Mouse (Mus musculus) testis, postnatal 14 days (tissue): ENCODE measurements around the gene Defb45.

Experiments used
- DNase-seq: peaks from one replicate; pipeline ENCODE4 v3.0.0; 2021; ENCODE audit warnings: low spot score

The Defb45 gene

DNA sequence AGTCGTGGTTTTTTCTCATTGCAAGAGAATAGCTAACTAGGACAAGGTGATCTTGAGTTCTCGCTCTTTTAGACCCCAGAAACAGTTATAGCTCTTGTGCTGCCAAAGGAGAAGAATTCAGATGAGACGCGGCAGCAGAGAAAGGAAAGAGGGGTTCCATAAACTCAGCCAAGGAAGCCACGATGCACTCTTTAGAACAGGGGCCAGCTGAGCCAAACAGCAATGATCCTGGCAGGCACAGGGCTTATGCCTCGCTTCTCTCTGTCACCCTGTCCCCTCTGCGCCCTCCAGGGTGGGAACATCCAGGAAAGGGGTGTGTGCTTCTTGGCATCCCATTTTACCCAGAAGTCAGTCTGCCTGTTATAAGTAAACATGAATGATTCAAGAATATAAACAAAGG lies at the start of gene Defb45:
Gene Defb45 (minus strand): TSS at position 101 of the 400 bp plus-strand sequence.
- DNase-seq: no peak

DNA sequence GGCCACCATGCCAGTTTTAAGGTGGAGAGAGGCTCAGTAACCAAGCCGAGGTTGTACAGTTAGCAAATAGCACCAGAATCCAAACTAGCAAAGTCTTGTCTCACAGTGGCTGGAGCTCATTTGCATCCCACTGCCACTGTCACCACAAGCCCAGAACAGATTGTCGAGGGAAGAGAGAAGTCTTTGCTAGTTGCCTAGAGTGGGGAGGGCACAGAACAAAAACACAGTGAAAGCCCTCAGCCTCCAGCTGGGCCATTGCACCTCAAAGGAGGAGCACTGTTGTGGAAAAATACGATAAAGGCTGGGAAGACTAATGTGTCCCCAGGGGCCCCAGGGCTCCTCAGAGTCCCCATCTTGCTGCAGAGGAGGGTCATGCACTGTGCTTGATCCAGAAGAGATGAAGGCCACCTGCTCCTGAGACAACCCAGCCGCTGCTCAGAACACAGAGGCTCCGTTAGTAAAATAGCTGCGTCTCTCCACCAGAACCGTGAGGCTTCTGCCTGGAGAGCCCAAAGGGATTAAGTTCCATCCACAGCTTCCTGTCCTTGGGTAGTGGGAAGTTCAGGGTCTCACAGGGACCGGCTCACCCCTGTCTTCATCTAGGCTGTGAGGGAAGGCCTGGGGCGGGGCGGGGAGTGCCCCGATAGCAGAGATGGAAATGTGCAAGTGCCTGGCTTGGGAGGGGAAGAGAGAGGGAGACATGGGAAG lies 40.4 kb upstream of the Defb45 start:
- peak; percentile 73 for DNase-seq

DNA sequence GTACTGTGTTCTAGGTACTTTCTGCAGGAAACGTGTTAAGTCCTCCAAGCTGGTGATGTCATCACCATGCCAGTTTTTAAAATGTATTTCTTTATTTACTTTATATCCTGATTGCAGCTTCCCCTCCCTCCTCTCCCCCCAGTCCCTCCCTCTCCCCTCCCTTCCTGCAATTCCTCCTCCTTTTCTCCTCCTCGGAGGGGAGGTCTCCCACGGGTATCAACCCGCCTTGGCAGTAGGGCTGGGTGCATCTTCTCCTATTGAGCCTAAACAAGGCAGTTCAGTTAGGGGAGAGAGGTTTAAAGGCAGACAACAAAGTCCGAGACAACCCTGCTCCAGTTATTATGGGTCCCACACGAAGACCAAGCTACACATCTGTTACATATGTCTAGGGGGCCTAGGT lies 39.7 kb upstream of the Defb45 start:
- DNase-seq: no peak

DNA sequence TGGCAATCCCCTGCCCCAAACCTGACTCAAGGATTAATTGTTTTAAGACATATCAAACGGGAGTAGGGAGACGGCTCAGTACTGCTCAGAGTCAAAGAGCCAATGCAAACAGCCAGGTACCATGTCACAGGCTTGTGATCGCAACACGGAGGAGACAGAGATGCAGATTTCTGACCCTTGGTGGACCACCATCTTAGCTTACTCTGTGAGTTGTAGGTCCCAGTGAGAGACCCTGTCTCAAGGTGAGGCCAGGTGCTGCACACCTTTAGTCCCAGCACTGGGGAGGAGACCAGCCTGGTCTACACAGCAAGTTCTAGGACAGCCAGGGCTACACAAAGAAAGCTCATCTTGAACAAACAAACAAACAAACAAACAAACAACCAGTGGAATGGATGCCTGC lies 38.2 kb upstream of the Defb45 start:
- DNase-seq: no peak

DNA sequence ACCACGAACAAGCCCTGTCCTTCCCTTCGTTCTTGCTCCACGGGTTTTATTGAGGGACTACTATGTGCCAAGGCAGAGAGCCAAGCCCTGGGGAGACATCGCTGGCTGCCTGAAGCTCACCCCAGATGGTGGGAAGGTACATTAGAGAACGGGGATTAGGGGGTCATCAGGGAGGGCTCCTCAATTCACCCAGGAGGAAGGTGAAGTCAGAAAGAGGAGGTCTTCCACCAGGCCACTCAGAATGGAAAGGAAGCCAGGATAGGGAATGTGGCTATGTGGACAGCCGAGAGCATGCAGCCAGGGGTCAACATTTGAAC lies 37.8 kb upstream of the Defb45 start:
- no peak for DNase-seq

DNA sequence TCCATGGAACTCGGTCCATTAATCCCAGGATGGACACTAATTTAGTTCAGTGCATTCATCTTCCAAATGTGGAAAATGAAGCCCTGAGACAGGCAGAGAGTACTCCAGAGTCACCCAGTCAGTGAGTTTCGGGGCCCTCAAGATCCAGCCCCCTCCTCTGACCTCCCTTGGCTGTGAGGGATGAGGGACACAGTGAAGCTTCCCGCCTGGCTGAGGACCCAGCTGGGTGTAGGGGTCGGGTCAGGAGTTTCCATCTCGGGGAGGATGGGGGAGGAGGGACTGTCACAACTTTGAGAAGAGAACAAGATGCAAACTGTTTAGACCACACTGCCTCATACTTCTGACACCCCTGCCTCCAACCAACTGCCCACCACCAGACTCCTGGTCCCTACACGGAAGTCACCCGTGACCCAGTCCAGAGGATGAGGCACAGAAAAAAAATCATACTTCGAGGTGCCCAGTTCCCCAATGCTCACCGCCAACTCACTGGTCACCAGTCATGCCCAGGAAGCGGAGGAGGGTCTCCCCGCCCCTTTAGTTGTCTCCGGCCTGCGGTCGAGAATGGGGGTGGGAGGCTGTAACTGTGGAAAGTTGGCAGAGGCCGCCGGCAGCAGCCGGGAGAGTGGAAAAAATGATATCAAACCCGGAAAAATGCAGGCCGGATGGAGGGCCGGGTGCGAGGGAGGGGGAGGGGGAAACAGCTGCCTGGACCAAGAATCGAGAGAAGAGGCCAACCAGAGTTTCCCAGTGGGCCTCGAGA lies 37.2 kb upstream of the Defb45 start:
- DNase-seq: peak; percentile 59

DNA sequence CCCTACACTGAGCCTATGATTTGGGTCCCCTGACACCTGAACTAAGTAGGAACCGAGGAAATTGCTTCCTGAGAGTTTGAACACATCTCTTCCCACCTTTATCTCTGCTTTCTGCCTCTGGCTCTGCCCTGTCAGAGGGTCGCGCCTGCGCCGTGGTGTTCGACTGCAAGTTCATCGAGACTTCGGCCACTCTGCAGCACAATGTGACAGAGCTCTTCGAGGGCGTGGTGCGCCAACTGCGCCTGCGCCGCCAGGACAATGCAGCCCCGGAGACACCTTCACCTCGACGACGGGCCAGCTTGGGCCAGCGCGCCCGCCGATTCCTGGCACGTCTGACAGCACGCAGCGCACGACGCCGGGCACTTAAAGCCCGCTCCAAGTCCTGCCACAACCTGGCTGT lies 35.1 kb upstream of the Defb45 start:
- DNase-seq: peak; percentile 34

DNA sequence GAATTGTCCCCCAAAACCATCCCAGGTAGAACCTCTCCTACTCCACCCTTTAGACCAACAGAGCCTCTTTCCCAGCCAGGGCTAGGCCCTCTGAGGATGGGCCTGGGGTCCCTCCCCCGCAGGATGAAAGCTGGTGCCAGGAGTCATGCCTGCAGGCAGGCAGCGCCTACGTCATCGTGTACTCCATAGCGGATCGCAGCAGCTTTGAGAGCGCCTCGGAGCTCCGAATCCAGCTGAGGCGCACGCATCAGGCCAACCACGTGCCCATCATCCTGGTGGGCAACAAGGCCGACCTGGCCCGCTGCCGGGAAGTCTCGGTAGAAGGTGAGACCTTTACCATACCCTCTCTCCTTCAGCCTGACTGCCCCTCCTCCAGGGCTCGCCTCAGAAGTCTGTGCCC lies 34.1 kb upstream of the Defb45 start:
- DNase-seq: peak; percentile 23

DNA sequence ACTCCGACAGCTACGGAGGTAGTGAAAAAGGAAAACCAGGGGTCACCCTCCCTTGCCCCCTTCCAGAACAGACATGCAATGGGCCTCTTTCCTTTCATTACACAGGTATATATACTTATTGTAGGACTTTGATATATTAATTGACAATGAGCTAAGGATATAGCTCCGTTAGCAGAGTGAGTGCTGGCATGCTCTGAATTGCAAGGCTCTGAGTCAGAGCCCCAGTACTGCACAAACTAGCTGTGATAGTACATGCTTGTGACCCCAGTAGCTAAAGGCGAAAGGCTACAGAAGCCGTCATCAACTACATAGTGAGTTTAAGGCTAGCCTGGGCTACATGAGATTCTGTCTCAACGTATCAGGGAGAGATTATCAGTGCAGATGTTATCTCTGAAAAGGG lies 30.7 kb upstream of the Defb45 start:
- DNase-seq: no peak

DNA sequence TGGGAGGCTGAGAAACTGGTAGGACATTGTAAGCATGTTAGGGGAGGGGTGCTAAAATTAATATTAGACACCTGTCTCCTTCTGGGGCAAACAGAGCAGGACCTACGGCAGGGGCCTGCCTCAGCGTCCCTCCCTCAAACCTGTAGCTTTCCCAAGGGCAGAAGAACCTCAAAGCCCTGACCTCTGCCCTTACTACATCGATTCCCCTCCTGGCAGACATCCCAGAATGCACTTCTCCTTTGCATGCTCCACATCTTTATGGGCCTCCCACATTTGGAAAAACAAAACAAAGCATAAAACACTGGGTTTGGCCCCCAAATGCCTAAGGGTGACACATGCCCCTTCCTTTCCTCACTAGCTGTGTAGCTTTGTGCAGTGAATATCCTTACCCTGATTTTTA lies 30.0 kb upstream of the Defb45 start:
- DNase-seq: no peak

DNA sequence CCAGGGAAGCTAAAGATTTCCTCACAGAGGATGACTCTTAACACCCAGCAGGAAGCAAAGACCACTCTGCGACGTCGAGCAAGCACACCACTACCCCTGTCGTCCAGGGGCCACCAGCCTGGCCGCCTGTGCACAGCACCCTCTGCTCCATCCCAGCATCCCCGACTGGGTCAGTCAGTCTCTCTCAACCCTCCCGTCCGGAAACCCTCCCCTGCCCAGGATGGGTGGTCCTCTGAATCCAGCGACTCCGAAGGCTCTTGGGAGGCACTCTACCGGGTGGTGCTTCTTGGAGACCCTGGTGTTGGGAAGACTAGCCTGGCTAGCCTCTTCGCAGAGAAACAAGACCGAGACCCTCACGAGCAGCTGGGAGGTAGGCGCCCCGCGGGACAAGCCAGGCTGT lies 28.9 kb upstream of the Defb45 start:
- no peak for DNase-seq

DNA sequence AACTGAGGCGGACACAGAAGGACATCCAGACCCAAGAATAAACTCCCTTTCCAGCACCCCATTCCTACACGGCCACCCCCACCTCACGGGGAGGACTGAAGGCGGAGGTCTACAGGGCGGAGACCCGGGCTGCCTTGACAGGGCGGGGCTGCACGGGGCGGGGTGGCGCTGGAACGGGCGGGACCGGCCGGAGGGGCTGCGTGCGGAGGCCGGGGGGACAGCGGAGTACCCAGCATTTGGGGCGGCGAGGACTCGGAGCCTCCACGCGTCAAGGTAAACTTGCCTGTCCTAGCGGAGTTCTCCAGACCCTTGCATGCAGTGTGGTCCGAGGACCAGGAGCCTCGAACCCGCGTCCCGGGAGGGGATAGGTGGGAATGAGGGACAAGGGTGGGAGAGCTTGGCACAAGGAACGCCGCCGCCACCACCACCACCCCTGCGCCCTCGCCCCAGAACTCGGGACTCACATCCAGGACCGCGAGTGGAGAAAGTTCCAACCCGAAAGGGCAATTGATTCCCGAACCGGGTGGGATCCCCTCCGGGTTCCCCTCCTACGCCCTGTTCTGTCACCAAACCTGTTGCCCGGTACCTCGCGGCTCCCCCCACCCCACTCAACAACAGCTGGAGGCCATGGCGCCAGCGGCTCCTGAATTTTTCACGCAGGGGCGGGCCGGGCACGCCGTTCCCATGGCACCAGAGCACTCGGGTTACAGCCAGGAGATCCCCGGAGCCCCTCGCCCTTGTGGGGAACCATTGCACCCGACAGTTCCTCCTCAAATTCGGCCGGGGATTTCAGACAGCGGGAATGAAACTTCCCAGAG lies 27.8 kb upstream of the Defb45 start, which contains the start of gene Rem1:
Gene Rem1 (plus strand): TSS at position 178 of the 818 bp plus-strand sequence.
- DNase-seq: no peak

DNA sequence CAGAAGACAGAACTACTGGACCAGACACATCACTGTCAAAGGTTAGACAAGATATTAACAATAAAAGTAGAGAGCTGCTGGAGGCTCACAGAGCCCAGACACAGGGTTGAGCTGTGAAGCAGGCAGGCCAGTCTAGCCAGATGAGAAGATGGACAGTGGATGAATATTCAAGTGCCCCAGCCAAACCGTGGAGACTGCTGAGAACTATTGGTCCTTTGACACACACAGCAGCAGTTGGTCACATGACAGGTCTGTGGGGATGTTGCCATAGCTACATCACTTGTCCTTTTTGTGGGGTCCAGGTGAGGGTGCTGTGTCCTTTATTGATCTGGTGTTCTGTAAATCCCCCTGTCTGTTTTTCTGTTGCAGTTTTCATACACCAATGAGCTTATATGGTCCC lies 26.1 kb upstream of the Defb45 start:
- no peak for DNase-seq

DNA sequence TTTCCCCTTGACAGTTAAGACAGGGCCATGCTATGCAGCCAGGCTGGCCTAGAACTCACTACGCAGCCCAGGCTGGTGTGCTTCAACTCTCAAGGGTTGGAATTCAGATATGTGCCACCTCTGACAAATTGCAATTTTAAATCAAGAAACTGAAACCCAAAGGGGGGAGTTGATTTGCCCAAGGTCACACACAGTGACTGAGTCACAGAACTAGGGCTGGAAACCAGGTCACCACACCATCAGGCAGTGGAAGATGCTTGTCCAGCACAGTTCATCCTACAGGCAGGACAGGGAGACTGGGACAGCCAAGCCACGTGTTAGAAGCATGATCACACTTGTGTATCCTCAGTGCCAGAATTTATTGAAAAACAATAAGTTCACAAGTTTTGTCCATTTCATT lies 25.4 kb upstream of the Defb45 start:
- no peak for DNase-seq

DNA sequence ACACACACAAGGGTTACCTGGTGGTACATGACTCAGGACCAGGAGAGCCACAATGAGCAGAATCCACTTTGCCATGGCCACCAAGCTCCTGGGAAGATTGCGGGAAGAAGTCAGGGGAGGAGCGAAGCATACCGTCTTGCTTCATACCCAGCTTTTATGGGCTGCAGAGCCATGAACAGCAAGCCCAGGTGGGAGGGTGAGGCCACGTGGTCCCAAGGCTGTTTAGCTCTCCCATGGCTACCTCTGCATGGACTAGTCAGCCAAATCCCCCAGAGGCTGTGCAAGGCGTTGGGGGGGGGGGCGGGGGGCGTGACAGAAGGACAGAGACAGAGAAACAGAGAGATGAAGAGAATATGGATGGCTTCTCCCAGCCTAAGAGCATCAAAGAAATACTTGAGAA lies 23.8 kb upstream of the Defb45 start, which contains the start of gene Defb25:
Gene Defb25 (minus strand): TSS at position 101 of the 400 bp plus-strand sequence.
- DNase-seq: no peak

DNA sequence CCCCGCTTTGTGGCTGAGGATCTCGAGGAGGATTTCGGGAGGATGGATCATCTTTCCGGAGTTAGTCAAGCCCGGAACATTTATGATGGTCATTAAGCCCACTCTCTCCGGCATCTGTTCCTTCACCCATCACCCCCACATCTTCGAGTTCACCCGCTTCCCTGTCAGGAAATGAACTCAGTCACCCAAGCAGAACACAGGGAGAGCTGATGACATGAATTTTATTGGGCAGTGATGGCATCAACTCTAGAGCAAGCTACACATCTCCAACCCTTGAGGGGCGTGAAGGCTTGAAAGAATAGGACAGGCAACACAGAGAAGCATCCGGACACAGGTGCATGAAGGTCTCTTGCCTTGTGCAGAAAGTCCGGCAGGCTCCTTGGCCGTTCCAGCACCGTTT lies 23.0 kb upstream of the Defb45 start:
- no peak for DNase-seq

DNA sequence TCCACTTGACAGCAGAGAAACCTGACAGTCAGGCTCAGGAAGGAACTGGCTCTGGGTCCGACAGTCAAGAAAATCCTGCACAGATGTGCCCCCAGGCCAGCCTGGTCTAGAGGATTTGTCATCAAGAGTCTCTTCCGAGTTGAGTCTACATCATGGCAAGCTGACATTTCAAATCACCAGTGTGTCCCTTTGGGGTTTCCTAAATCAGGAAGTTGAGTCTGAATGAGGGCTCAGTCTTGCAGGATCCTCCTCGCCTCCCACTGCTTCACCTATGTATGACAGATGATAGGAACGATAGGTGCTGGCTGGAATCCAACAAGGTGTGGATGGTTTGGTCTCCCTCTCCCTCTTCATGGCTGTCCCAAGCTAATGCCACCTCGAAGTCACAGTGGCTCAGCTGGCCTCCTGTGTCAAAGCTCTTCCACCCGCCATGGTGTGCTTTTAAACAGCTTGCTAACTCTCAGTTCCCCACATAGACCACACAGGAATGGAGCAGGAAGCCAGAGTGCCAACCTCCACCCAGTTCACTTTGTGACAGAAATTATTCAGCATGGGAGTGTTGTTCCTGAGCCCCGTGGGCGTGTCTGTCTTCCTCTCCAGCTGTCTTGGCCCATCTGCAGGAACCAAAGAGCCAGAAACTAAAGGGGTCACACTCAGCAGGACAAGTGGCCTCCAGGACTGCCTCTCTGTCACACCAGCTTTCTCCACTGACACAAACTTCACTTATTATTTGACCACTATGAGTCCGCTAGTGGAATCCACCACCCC lies 21.4 kb upstream of the Defb45 start:
- no peak for DNase-seq

DNA sequence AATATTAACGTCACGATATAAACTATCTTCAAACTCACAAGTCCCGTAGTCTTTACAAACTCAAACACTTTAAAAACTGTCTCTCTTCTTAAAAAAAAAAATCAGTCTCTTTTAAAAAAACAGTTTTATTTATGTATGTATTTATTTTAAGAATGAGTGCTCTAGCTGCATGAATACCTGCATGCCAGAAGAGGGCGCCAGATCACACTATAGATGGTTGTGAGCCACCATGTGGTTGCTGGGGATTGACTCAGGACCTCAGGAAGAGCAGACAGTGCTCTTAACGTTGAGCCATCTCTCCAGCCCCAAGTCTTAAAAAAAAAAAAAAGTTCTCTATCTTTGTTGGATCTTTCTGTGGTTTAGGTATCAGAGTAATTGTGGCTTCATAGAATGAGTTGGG lies 18.2 kb upstream of the Defb45 start:
- DNase-seq: no peak

DNA sequence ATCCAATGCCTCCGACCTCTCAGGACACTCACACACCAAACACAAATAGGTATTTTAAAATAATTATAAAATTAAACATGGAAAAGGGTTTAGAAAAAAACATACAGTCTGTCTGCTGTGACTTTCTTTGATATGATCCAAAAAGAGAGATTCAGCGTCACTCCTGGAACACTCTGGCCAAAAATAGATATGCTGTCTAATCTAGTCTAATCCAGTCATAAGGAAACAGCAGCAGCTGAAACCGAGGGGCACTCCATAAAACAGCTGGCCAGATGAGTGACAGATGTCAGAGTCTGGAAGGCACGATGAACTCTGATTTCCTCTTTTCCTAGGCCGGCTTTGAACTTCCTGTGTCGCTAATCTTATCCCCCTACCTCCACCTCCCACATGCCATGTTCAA lies 17.3 kb upstream of the Defb45 start:
- no peak for DNase-seq

DNA sequence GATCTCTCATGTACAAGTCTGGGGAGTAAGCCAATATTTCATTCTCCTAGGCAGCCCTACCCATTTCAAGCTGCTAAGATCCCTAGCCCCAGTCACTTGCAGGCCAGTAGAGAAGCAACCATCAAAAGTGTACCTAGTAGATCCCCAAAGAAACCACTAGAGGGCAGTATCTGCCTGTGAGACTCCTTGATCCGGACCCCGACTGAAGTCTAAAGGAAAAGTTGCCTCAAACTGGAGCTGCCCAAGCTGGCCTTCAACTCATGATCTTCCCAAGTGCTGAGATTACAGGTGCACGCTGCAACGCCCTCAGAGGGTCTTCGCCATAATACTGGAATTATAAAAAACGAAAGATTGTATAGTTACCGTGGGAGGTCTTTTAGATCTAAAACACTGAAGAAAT lies 16.4 kb upstream of the Defb45 start:
- peak; percentile 73 for DNase-seq

DNA sequence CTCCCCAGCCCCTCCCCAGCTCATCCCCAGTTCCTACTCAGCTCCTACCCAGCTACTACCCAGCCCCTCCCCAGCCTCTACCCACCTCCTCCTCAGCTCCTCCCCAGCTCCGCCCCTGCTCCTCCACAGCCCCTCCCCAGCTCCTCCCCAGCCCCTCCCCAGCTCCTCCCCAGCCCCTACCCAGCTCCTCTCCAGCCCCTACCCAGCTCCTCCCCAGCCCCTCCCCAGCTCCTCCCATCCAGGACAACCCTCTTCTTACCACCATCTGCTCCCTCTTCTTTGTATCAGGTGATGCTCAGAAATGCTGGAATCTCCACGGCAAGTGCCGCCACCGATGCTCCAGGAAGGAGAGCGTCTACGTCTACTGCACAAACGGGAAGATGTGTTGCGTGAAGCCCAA lies 13.0 kb upstream of the Defb45 start:
- DNase-seq: no peak

DNA sequence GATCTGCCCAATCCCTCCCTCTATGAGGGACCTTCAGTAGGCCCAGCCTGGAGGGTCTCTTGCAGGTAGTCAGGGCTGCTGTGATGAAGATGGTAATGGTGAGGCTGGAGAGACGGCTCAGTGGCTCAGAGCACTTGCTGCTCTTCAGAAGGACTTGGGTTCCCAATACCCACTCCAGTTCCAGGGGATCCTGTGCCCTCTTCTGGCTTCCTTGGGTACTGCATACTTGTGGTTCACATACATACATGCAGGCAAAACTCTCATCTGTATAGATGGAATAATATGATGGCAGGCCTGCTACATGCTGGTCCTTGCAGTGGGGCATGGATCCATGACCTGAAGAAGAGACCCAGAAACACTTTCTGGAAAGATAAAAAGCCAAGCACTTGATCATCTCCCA lies 9.5 kb upstream of the Defb45 start:
- DNase-seq: no peak
